Mouse (Mus musculus): ENCODE results near the gene Inppl1. TPM values are rescaled to one million over a fixed set of nuclear protein-coding genes. Genes with fewer than 3 reads are reported as not detected.
A peak's percentile ranks its signal among the peaks of the same experiment; 100 is the strongest.

Gene Inppl1
- 48.0 and 57.4 TPM in 2 replicates for polyA plus RNA-seq (2015; fragmentation: Nextera tagmentation; extraction: Ambion mirVana)

DNA sequence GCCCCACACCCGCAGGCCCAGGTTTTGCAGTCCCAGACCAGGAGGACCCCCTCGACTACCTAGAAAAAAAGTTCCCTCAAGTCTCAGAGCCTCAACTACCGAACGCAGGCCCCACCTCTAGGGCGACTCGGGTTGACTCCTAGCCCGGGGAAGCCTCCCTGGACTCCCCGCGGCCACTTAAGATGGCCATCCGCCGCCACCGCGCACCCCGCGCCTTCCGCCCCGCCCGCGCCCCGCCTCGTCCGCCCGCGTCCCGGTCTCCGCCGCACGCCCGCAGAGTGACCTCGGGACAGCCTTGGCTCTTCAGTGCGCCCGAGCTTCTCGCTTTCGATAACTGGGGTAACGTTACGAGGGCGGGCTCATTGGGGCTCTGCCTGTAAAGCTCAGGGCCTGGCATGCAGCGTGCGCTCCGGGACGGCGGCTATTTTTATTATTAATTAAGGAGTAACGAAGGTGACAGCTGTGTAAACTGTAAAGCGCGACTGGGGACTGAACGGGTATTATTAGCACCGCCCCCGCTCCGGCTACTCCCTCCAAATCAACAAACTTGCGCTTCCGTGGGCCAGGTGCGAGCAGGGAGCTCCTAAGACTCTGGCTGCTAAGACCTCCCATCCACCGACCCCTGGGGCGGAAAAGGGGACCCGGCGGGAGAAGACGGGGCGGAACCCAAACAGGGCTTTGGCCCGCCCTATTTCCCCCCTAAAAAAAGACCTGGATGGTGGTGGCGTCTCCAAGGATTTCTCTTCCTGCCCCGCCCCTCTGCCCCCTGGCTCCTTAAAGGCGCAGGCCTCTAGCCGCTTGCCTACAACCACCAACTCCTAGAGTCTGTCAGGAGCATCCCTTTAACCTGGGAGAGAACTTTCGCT is at the start of gene Inppl1:
Inppl1 (minus strand) TSS at position 624 of the 866 bp plus-strand sequence.
- under 1% methylated on average over 64 of the region's 64 CpGs for WGBS
- peak; percentile 78 for ATAC-seq (ENCODE audit: insufficient number of reproducible peaks, low FRiP score, low TSS enrichment, low read depth)
- H3K4me1 ChIP-seq = peaks cover 44% of the 10 kb centered on the region

GRCm38 (mm10) chr7:101886274-101886673 is 48.2 kb upstream of the Inppl1 start:
- ATAC-seq (ENCODE audit: insufficient number of reproducible peaks, low FRiP score, low TSS enrichment, low read depth) = no peak
- 81% methylated on average over 6 of the region's 6 CpGs for WGBS
- no peak overlapping the region for H3K27ac ChIP-seq (replicated peaks)

More for the DNA sequence above, at the start of gene Inppl1:
- Histone ChIP-seq H3K9me3 (replicated peaks) (no peaks in the 10 kb centered on the region), H3K9ac (peak within 1 kb of the TSS; percentile 88), H3K4me2 (replicated peaks) (peak within 1 kb of the TSS; percentile 80), H3K27ac (replicated peaks) (peak within 1 kb of the TSS; percentile 95), H3K4me3 (replicated peaks) (peak within 1 kb of the TSS; percentile 71), H3K27me3 (no peaks in the 10 kb centered on the region), H3K36me3 (peaks cover 8% of the 10 kb centered on the region)

GRCm38 (mm10) chr7:101884160-101884559 is 46.1 kb upstream of the Inppl1 start:
- Histone ChIP-seq H3K9ac (no peak overlapping the region), H3K4me3 (replicated peaks) (no peak overlapping the region), H3K9me3 (replicated peaks) (no peaks in the 10 kb centered on the region), H3K4me1 (no peaks in the 10 kb centered on the region), H3K27ac (replicated peaks) (no peak overlapping the region), H3K4me2 (replicated peaks) (no peak overlapping the region), H3K27me3 (no peaks in the 10 kb centered on the region), H3K36me3 (no peaks in the 10 kb centered on the region)
- WGBS = 89% methylated on average over 4 of the region's 4 CpGs
- no peak for ATAC-seq (ENCODE audit: insufficient number of reproducible peaks, low FRiP score, low TSS enrichment, low read depth)

More at GRCm38 (mm10) chr7:101886274-101886673, 48.2 kb upstream of the Inppl1 start:
- Histone ChIP-seq H3K4me3 (replicated peaks) (no peak overlapping the region), H3K9me3 (replicated peaks) (no peaks in the 10 kb centered on the region), H3K27me3 (no peaks in the 10 kb centered on the region), H3K4me2 (replicated peaks) (no peak overlapping the region), H3K4me1 (no peaks in the 10 kb centered on the region), H3K36me3 (no peaks in the 10 kb centered on the region), H3K9ac (no peak overlapping the region)

GRCm38 (mm10) chr7:101882413-101883154 is 44.6 kb upstream of the Inppl1 start:
- ATAC-seq (ENCODE audit: insufficient number of reproducible peaks, low FRiP score, low TSS enrichment, low read depth) = no peak
- Histone ChIP-seq H3K9me3 (replicated peaks) (no peaks in the 10 kb centered on the region), H3K4me2 (replicated peaks) (no peak overlapping the region), H3K4me1 (no peaks in the 10 kb centered on the region), H3K4me3 (replicated peaks) (no peak overlapping the region), H3K36me3 (no peaks in the 10 kb centered on the region), H3K9ac (no peak overlapping the region), H3K27me3 (no peaks in the 10 kb centered on the region), H3K27ac (replicated peaks) (no peak overlapping the region)
- 71% methylated on average over 9 of the region's 9 CpGs for WGBS

- H3K27me3 ChIP-seq = no peaks in the 10 kb centered on the region
- ATAC-seq (ENCODE audit: insufficient number of reproducible peaks, low FRiP score, low TSS enrichment, low read depth) = no peak
These were observed 42.8 kb upstream of the Inppl1 start for GRCm38 (mm10) chr7:101880855-101881254.

DNA sequence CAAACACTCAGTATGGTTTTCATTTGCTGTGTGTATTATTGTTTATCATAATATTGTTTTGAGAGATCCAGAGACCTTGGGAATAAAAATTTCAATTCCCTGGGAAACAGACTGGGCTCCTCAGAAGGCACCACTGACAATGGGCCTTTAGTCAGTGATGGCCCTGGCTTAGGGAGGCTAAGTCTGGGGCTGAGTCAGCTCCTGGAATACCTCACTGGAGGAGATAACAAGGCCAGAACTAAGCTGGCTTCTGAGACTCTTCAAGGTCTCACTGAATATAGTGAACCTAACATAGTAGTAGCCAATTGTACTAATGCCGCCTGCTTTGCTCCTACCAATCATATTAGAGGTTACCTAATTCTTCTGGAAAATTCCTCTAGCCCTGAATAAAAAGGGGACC is 37.9 kb upstream of the Inppl1 start:
- Histone ChIP-seq H3K4me1 (no peaks in the 10 kb centered on the region), H3K9me3 (replicated peaks) (no peaks in the 10 kb centered on the region), H3K9ac (no peak overlapping the region), H3K4me3 (replicated peaks) (no peak overlapping the region), H3K27ac (replicated peaks) (no peak overlapping the region), H3K27me3 (no peaks in the 10 kb centered on the region), H3K36me3 (no peaks in the 10 kb centered on the region), H3K4me2 (replicated peaks) (no peak overlapping the region)
- ATAC-seq (ENCODE audit: insufficient number of reproducible peaks, low FRiP score, low TSS enrichment, low read depth) = no peak
- 93% methylated on average over 1 of the region's 1 CpGs for WGBS

More at GRCm38 (mm10) chr7:101880855-101881254, 42.8 kb upstream of the Inppl1 start:
- H3K9ac ChIP-seq = no peak overlapping the region
- H3K36me3 ChIP-seq = no peaks in the 10 kb centered on the region
- H3K9me3 ChIP-seq (replicated peaks) = no peaks in the 10 kb centered on the region
- WGBS = 79% methylated on average over 4 of the region's 4 CpGs
- no peaks in the 10 kb centered on the region for H3K4me1 ChIP-seq
- no peak overlapping the region for H3K27ac ChIP-seq (replicated peaks)
- H3K4me3 ChIP-seq (replicated peaks) = no peak overlapping the region
- H3K4me2 ChIP-seq (replicated peaks) = no peak overlapping the region

- H3K4me1 ChIP-seq = no peaks in the 10 kb centered on the region
- ATAC-seq (ENCODE audit: insufficient number of reproducible peaks, low FRiP score, low TSS enrichment, low read depth) = no peak
- no peak overlapping the region for H3K4me3 ChIP-seq (replicated peaks)
- H3K9ac ChIP-seq = no peak overlapping the region
- no peaks in the 10 kb centered on the region for H3K36me3 ChIP-seq
- 85% methylated on average over 3 of the region's 3 CpGs for whole genome bisulfite sequencing
- H3K27me3 ChIP-seq = no peaks in the 10 kb centered on the region
- no peak overlapping the region for H3K27ac ChIP-seq (replicated peaks)
- H3K4me2 ChIP-seq (replicated peaks) = no peak overlapping the region
- H3K9me3 ChIP-seq (replicated peaks) = no peaks in the 10 kb centered on the region
These were observed 33.3 kb upstream of the Inppl1 start for GRCm38 (mm10) chr7:101871296-101871695.

GRCm38 (mm10) chr7:101870629-101871028 is 32.6 kb upstream of the Inppl1 start, which contains the start of gene Folr1:
Folr1 (minus strand) TSS chr7:101870788.
- H3K9me3 ChIP-seq (replicated peaks) = no peaks in the 10 kb centered on the region
- ATAC-seq (ENCODE audit: insufficient number of reproducible peaks, low FRiP score, low TSS enrichment, low read depth) = no peak
- 81% methylated on average over 2 of the region's 2 CpGs for WGBS
- H3K4me3 ChIP-seq (replicated peaks) = no peak within 1 kb of the TSS
- H3K4me1 ChIP-seq = no peaks in the 10 kb centered on the region
- no peak within 1 kb of the TSS for H3K9ac ChIP-seq
- no peaks in the 10 kb centered on the region for H3K36me3 ChIP-seq
- H3K27me3 ChIP-seq = no peaks in the 10 kb centered on the region
- no peak within 1 kb of the TSS for H3K4me2 ChIP-seq (replicated peaks)
- no peak within 1 kb of the TSS for H3K27ac ChIP-seq (replicated peaks)

GRCm38 (mm10) chr7:101869163-101869500 is 31.1 kb upstream of the Inppl1 start:
- WGBS = 54% methylated on average over 7 of the region's 7 CpGs
- no peak for ATAC-seq (ENCODE audit: insufficient number of reproducible peaks, low FRiP score, low TSS enrichment, low read depth)
- Histone ChIP-seq H3K36me3 (no peaks in the 10 kb centered on the region), H3K4me1 (no peaks in the 10 kb centered on the region), H3K4me2 (replicated peaks) (no peak overlapping the region), H3K27ac (replicated peaks) (no peak overlapping the region), H3K4me3 (replicated peaks) (no peak overlapping the region), H3K27me3 (no peaks in the 10 kb centered on the region), H3K9me3 (replicated peaks) (no peaks in the 10 kb centered on the region), H3K9ac (no peak overlapping the region)

DNA sequence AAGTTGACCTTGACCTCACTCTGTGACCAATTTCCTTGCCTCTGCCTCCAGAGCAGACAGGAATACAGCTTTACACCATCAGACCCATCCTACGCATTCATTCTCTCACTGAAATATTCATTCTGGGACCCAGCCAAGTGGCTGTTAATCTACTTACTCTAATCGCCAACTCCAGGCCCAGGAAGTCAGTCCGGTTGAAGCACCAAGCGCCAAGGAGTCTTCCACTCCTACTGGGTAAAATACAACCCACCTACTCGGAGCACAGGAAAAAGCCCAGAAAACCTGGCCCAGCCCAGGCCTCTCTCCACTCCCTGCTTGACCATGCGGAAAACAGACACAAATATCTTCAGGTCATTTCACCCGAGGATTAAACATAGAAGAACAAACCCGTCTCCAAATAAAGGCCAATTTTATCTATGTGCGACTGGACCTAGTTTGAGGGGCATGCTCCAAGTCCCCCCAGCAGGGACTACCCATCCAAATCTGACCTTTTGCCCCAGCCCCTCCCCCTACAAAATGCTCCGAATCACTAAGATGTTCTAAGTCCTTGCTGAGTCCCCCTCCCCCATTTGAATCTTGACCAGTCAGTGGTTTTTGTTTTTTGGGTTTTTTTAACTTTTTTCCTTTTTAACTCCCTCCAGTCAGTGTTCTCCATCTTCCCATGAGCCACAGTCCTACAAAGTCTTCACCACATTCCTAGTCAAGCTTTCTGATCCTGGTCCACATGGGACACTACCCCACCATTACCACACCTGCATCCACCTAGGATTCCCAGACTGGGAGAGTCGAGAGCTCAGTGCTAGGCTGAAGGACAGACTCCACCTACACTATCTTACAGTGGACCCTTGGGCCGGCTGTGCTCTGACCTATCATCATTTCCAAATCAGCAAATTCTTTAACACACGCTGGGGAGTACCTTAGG is 30.5 kb upstream of the Inppl1 start:
- WGBS = 64% methylated on average over 13 of the region's 13 CpGs
- Histone ChIP-seq H3K36me3 (no peaks in the 10 kb centered on the region), H3K4me2 (replicated peaks) (no peak overlapping the region), H3K4me1 (no peaks in the 10 kb centered on the region), H3K9ac (no peak overlapping the region), H3K4me3 (replicated peaks) (no peak overlapping the region), H3K27me3 (no peaks in the 10 kb centered on the region), H3K27ac (replicated peaks) (no peak overlapping the region), H3K9me3 (replicated peaks) (no peaks in the 10 kb centered on the region)
- ATAC-seq (ENCODE audit: insufficient number of reproducible peaks, low FRiP score, low TSS enrichment, low read depth) = no peak

DNA sequence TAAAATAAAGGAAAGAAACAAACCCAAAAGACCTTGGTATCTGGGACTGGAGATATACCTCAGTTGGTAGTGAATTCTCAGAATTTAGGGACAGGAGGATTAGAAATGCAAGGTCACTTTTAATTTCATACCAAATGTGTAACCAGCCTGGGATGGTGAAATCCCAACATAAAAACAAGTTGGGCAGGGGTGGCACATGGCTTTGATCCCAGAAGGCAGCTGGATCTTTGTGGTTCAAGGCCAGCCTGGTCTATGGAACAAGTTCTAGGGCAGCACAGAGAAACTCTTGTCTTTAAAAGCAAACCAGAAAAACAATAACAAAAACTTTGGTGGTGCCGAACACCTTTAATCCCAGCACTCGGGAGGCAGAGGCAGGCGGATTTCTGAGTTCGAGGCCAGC is 29.5 kb upstream of the Inppl1 start:
- Histone ChIP-seq H3K4me3 (replicated peaks) (no peak overlapping the region), H3K27me3 (no peaks in the 10 kb centered on the region), H3K9ac (no peak overlapping the region), H3K9me3 (replicated peaks) (no peaks in the 10 kb centered on the region), H3K4me1 (no peaks in the 10 kb centered on the region), H3K27ac (replicated peaks) (no peak overlapping the region), H3K4me2 (replicated peaks) (no peak overlapping the region), H3K36me3 (no peaks in the 10 kb centered on the region)
- 95% methylated on average over 4 of the region's 4 CpGs for WGBS
- ATAC-seq (ENCODE audit: insufficient number of reproducible peaks, low FRiP score, low TSS enrichment, low read depth) = no peak

Data from embryonic facial prominence, embryonic 15.5 days (tissue).